Mouse (Mus musculus) lung, postnatal 4 days (tissue): ENCODE data around the gene Rad51ap2.

Experiments used
- DNase-seq, 2 experiments: peaks; one replicate each; pipeline ENCODE4 v3.0.0; 2021

Rad51ap2 gene

DNA sequence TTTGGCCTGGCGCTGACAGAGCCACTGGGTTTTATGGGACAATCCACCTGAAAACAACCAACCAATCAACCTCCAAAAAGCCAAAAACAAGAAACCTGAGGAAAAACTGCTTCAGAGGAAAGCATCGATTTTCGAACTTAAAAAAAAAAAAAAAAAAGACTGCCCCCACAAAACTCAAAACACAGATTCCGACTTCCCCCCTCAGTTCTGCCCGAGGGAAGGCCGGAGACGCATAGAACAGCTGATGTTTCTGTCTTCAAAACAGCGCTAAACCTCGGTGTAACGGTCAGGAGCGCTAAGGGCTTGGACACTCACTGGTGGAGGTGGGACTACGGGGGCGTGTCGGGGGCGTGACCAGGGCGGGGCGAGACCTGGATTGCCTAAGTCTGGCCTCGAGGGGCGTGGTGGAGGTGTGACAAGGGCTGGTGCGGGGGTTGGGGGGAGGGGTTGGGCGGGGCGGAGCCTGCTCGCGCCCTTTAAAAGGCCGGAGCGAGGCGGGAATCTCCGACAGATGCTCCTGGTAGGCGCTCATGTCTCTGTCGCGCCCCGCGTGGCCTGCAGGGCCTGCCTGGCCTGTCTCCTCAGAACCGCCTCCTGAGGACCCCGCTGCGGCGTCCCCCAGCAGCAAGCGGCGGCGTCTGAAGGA lies at the start of gene Rad51ap2:
TSS of gene Rad51ap2 (plus strand) at position 531 of the 646 bp plus-strand sequence.
- DNase-seq: peak; percentile 88 to 91

DNA sequence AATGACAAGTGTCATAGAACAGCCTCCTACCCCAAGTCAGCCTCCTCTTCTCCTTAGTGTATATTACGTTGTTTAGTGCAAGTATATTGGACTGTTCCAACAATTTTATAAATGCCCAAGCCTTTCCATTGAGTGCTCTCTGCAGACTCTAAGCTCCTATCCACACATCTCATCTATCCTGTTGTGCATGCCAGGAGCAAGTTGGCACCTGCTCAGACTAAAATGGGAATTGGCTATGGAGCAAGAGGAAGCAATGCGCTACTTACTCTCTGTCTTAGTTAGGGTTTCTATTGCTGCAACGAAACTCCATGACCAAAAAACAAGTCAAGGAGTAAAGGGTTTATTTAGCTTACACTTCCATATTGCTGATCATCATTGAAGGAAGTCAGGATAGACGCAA lies 48.2 kb upstream of the Rad51ap2 start:
- no peak for DNase-seq

DNA sequence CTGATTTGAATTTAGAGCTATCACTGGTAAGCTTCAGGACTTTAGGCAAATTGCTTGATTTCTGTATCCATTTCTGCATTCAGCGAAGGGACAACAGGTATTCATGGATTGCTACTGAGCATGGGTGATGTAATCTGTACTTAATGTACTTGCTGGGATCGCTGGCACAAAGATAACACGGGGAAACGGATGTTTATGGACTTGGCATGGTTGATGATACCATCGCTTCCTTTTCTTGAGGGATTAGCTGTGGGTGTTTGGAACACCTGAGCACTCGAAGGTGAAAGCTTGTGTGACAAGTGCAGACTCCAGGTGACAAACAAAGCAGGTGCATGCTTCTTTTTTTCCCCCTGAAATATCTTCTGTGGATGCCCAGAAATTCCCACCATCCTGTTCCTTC lies 37.8 kb upstream of the Rad51ap2 start:
- no peak for DNase-seq

DNA sequence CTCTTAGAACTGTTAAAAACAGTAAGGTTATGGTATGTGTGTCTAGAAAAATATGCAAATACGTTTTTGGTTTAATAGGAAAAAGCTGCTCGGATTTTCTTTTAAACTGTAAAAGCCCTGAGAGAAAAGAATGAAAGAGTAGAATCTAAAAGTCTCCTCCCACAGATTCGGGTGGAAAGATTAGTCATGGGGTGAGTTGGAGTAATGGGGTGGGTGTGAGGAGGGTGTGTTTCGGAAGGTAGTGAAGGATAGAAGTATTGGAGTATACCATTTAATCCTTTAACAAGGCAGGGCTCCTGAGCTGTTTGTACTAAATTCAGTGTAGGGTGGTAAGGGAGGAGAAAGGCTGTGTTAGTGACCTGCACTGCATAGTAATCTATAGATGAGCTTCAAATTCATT lies 28.5 kb upstream of the Rad51ap2 start:
- no peak for DNase-seq

DNA sequence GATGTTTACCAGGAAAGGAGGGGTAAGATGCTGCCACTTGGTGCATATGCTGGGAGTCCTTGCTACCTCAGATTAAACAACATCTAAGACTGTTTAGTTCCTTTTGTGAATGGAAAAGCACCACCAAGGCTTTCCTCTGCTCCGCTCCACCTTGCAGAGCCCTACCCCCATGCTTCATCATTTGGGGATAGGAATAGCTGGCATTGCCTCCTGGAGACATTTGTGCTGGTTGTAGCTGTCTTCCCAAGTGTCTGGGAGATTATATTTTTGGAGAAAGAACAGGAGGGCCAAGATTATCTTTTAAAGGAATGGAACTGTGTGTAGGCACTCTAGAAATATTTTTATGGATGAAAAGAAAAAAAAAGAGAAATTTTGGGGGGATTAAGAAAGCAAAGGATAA lies 22.8 kb upstream of the Rad51ap2 start:
- no peak for DNase-seq

DNA sequence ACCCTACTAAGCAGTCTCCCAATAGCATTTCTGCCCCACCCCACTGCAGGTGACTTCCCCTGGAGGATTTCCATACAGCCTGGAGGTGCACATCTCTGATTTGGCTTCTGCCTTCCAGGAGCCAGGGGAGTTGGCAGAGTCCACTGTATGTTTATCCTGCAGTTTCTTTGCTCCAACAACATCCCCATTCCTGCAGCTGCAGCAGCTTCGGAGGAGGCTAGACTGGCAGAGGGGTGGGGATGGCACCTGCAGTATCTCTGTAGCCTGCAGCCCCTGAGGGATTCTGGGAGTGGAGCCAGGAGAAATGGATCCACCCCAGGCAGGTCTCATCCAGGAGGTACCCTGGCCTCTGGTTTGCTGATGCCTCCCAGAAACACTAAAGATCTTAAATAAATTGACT lies 22.2 kb upstream of the Rad51ap2 start:
- no peak for DNase-seq

DNA sequence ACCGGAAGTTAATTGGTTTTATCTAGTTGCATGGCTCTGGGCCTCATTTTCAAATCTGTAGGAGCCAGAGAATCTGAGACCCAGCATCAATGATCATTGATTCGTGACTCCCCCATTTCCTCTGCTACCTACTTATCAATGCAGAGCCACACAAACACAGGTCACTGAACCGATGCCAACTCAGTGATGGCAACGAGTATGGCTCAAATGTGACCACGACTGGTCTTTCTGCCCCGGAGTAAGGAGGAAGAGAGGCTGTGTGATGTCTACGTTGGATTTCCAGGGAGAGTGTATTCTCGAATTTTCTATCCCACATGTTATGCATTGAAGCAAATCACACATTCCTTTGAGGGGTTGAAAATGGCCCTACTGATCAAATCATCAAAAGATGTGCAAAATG lies 21.4 kb upstream of the Rad51ap2 start:
- DNase-seq: no peak

DNA sequence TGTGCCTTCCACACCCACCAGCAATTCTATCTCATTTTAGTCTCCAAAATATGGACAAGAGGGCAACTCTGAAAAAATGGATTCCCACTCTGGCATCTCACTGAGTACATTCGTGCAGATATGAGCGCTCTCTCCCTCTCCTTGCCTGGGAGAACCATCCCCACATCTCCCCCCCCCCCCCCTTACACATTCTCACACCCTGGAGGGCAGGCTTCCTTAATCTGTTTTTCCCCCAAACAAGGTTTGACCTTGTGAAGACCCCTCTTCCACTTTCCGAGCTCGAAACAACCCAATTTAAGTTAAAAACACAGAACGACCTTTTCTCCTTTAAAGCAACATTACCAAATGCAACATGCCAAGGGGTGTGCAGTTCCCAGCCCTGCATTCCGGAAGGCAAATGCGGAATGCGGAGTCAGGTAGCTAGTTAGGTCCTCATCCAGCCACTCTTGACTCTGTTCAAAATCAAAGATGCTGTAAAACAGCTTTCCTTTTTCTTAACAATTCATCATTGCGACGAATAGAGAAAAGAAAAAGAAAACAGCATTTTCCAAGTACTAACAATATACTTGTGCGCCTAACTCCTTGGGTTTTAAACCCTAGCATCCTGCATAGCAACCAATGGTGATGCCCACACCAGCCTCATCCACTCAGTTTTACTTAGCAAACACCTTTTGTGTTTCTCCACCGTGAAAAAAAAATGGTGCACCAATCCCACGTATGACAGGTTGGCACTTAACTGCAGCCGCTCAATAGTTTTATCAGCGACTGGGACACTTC lies 20.4 kb upstream of the Rad51ap2 start:
- DNase-seq: no peak

DNA sequence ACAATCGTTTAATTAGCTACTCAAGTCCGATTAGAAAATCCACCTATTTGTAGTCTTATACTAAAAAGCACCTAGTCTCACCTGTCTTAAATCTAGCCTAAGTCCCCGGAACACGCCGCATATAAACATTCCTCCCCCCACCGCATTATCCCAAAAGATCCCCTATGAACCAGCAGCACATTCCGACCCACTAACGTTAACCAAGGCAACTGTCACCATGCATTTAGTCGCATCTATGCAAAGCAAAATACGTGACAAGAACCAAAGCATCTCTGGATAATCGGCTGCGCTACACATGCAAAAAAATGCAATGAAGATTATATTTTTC lies 19.9 kb upstream of the Rad51ap2 start:
- DNase-seq: no peak

DNA sequence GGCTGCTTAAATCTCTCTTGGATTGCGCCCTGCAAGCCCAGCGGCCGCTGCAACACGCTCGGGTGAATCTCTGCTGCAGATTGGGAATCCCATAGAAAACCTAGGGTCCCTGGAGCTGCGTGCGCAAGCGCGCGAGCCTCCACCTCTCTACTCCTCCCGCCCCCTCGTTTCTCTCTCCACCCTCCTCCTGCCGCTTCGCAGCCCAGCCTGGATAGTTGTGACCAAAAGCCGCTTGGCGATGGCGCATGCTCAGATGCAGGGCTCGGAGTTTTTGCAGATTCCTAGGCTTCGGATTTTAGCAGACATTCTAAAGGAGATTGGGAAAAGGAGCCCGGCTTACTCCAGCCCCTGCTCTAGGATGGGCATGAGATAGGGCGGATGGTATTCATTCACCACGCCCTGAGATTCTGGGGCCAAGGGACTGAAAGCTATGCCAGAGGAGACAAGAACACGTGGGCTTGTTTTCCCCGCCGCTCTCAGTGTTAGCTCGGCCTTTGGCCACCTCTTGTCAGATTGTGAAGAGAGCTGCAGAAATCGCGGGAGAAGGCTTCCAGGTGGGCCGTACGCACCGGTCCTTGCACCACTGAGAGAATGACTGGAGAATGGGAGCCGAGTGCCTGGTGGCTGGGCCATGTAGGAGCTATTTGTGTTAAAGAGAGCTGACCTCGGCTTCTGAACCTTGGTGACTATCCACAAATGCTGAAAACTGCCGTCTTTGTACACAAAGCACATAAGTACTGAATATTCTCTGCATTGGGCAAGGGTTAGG lies 19.2 kb upstream of the Rad51ap2 start, which contains the start of gene Vsnl1:
TSS of gene Vsnl1 (minus strand) at position 117 of the 769 bp plus-strand sequence.
- DNase-seq: peak; percentile 72 to 89

DNA sequence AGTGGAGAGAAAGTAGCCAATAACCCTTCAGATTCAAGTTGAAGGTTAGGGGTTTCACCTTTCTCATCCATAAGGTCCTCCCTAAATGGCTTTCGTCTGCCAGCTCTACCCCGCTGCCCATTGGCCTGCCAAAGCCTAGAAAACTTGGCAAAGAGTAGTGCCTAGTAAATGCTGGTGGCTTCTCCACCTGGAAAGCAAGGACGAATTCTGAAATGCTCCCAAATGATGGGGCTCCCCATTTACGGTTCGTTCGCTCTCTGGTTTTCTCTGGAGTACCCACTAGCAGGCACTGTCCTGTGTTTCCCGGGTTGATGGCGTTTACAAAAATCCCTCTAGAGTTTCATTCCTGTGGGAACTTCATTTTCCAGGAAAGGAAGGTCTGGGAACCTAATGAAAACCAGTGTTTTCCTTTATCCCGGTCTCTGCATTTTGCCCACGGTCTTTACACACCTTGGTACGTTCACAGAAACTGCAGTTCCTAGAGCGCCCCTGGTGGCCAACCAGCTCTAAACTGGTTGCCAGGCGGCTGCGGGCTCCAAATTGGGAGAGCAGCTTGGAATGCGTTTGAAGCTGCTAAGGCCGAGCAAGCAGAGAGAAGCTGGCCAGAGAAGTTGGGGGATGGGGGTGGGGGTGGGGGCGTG lies 18.5 kb upstream of the Rad51ap2 start:
- peak; percentile 74 to 77 for DNase-seq

DNA sequence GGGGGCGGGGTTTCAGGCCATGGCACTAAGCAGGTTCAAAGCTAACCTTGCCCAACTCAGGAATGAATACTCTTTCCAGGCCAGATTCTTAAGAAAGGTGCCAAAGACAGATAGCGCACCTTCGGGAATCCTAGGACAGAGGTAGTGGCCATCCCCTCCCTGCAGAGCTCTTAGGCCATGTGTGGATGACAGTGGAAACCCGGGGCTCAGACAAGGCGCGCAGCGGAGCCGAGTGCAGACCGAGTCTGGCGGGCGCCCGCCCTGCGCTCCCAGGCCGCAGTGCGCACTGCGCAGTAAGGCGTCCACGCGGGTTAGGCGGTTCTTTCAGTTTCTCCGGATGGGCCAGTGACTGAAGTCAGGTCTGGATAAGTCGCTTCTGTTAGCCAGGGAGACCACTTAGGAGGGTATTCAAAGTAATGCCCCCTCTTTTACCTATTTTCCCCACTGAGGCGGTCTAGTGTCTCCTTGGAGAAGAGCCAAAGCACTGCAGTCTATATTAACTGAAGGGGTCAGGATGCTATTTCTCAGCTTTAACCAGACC lies 17.9 kb upstream of the Rad51ap2 start:
- peak in 1 of 2 experiments; percentile 22 for DNase-seq

DNA sequence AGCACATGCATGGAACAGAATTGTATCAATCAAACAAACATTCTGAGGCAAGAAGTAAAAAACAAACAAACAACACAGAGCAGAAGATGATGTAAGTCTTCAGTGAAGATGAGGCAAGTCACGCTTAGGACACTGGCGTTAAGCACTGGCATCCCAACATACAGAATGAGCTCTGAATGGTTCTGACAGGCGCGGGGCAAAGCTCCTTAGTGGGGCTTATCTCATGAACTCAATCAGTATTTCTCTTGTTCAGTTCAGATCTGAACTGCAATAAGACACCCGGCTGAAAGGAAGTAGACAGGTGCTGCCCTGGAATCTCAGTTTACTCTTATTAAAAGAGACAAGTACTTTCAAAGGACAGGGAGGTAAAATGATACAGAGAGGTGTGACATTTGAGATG lies 1.7 kb upstream of the Rad51ap2 start:
- no peak for DNase-seq

DNA sequence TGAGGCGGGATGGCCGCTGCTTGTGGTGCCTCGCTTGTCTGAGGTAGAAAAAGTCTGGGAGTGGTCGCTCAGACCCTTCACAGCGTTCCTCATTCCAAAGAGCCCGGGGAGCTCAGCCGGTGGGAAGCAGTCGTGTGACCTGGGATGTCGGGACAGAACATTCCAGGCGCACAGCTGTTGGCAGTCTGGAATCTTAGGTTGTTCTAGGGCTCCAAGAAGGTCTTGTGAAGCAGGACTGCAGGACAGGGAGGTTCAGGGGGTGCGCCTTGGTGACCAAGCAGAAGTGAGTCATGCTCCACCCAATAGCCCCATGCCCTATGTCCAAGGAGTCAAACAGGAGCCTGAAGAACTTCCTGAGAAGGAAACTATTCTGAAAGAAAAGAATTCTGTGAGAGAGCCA lies 334 bp downstream of the Rad51ap2 start:
- DNase-seq: no peak

DNA sequence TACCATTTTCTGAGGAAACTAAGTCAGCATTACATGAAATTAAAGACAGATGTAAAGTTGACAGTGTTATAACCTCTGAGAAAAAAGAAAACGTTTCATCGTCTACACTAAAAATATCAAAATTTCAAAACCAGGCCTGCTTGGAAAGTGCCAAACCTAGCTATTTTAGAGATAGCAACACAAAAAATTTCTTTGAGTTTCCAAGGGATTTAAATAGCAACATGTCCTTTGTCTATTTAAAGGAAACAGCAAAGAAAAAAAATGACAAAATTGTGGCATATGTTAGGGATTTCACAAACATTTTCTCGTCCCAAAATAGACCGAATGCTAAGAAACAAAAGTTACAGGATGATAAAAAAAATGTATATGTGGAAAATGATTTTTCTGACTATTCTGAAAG lies 753 bp downstream of the Rad51ap2 start:
- DNase-seq: no peak
